Mouse (Mus musculus) midbrain, embryonic 13.5 days (tissue): ENCODE data around the gene Pou6f1. TPM values are rescaled to one million over a fixed set of nuclear protein-coding genes. Genes with fewer than 3 reads are reported as not detected.
A peak's percentile ranks its signal among the peaks of the same experiment; 100 is the strongest.

Source experiments
- ATAC-seq: fragments of 200-750 bp; cut with Nextera tagmentation; 2 replicates; pipeline ENCODE4 v1.8.0; 2017; ENCODE audit warnings: mild to moderate bottlenecking, moderate TSS enrichment, moderate library complexity
- H3K27ac ChIP-seq: fragments of 300-500 bp; sonication (generic); 2 replicates; pipeline ENCODE4 v1.5.1; 2015; ENCODE audit warnings: inconsistent platforms, mild to moderate bottlenecking, moderate library complexity
- H3K27me3 ChIP-seq: fragments of 300-500 bp; sonication (generic); 2 replicates; pipeline ENCODE4 v1.6.1; 2015; ENCODE audit warnings: mild to moderate bottlenecking, inconsistent platforms
- H3K36me3 ChIP-seq: fragments of 300-500 bp; sonication (generic); 2 replicates; pipeline ENCODE4 v1.6.1; 2015; ENCODE audit warnings: mild to moderate bottlenecking, inconsistent platforms
- H3K4me1 ChIP-seq: fragments of 300-500 bp; sonication (generic); replicated peaks from 2 replicates; pipeline ENCODE4 v1.6.1; 2015; ENCODE audit warnings: inconsistent platforms
- H3K4me2 ChIP-seq: fragments of 300-500 bp; sonication (generic); replicated peaks from 2 replicates; pipeline ENCODE4 v1.6.1; 2015; ENCODE audit warnings: moderate library complexity, mild to moderate bottlenecking, inconsistent platforms
- H3K4me3 ChIP-seq: fragments of 300-500 bp; sonication (generic); replicated peaks from 2 replicates; pipeline ENCODE4 v1.5.1; 2015; ENCODE audit warnings: mild to moderate bottlenecking, inconsistent platforms
- H3K9ac ChIP-seq: fragments of 300-500 bp; sonication (generic); replicated peaks from 2 replicates; pipeline ENCODE4 v1.6.1; 2015; ENCODE audit warnings: mild to moderate bottlenecking, inconsistent platforms
- H3K9me3 ChIP-seq: fragments of 300-500 bp; sonication (generic); 2 replicates; pipeline ENCODE4 v1.6.1; 2016; ENCODE audit warnings: mild to moderate bottlenecking, inconsistent platforms
- WGBS: fragments of 180-500 bp; shearing (Covaris S2); methylation state at CpG from one replicate; pipeline ENCODE4 v1.1.7; 2015; 5-methylcytosine and 5-hydroxymethylcytosine counted together
- polyA plus RNA-seq: library from polyadenylated mRNA; unstranded; fragments of >200 nt; fragmentation: Nextera tagmentation; extraction: Ambion mirVana; gene quantifications from 2 replicates; pipeline ENCODE4 v1.2.1, GENCODE M21; 2015

The Pou6f1 gene
- polyA plus RNA-seq, 1 experiment from 2014 or later = 47.8 TPM

DNA sequence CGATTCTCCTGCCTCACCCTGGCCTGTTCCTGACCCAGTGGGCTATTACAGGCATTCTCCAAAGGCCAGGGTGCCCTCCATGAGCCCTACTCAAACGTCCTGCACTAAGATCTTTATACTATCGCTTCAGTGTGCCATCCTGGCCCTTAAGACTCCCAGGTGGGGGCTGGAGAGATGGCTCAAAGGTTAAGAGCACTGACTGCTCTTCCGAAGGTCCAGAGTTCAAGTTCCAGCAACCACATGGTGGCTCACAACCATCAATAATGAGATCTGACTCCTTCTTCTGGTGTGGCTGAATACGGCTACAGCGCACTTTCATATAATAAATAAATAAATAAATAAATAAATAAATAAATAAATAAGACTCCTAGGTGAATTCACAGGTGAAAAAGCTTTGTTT, 7.0 kb downstream of the Pou6f1 start:
- Histone ChIP-seq H3K4me1 (no peaks in the 10 kb centered on the region), H3K9ac (no peak overlapping the region), H3K27me3 (no peaks in the 10 kb centered on the region), H3K36me3 (peaks cover 43% of the 10 kb centered on the region), H3K27ac (no peak overlapping the region), H3K9me3 (no peaks in the 10 kb centered on the region), H3K4me3 (no peak overlapping the region), H3K4me2 (no peak overlapping the region)
- WGBS = 86% methylated on average over 6 of the region's 6 CpGs
- ATAC-seq = no peak

DNA sequence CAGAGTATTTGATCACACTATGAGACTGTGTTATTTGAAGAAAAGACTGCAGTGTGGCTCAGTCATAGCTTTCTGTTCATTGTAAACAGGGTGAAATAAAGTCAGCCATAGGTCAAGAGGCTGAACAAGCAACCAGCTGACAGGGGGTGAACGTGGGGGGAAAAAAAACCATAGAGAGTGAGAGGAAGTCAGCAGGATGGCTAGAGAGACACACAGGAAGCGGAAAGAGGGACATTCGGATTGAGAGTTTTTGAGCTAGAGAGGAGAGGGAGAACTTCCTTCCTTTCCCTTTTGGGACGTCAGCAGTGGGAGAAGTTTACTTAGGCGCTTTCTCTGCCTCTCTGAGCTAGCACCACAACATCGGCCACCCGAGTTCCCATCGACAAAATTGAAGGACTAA, 9.3 kb downstream of the Pou6f1 start:
- no peak overlapping the region for H3K4me2 ChIP-seq
- no peaks in the 10 kb centered on the region for H3K4me1 ChIP-seq
- H3K9ac ChIP-seq = no peak overlapping the region
- H3K27me3 ChIP-seq = no peaks in the 10 kb centered on the region
- no peaks in the 10 kb centered on the region for H3K9me3 ChIP-seq
- no peak for ATAC-seq
- H3K36me3 ChIP-seq = peaks cover 67% of the 10 kb centered on the region
- no peak overlapping the region for H3K27ac ChIP-seq
- 73% methylated on average over 8 of the region's 8 CpGs for WGBS
- no peak overlapping the region for H3K4me3 ChIP-seq

DNA sequence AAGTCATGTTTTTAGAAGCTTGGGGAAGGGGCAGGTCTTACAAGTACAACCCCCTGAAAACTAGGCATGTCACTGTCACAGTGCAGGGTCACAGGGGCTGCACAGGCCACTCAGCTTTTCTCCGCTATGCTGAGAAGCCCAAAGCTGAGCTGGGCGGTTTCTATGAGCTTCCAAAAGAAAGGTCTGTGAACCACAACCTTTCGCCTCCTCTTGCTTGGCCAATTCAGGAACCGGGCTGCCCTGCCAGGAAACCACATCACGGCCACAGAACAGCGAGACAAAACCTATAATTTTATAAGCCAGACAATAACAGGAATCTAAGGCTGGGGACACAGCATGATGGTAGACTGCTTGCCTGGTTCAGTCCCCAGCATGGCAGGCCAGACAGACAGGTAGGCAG, 11.5 kb downstream of the Pou6f1 start:
- Histone ChIP-seq H3K4me2 (no peak overlapping the region), H3K27me3 (no peaks in the 10 kb centered on the region), H3K27ac (no peak overlapping the region), H3K9me3 (no peaks in the 10 kb centered on the region), H3K4me1 (no peaks in the 10 kb centered on the region), H3K9ac (no peak overlapping the region), H3K36me3 (peaks cover 79% of the 10 kb centered on the region), H3K4me3 (no peak overlapping the region)
- no peak for ATAC-seq
- 85% methylated on average over 6 of the region's 6 CpGs for WGBS

DNA sequence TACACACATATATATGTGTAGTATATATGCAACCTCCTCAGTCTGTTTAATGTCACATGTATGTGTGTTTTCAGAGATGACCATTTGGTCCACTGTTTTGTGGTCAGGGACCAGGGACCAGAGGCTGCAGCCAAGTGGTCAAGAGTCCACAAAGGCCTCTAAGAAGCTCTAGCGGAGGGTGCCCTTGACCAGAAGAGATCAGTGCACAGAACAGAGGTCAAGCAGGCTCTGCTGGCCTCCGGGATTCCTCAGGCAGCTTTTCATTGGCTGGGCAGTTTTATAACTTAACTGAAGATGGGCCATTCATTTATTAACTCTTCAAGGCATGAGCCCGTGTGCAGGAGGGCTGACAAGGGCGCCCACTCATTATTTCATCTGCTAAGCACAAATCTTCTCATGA, 12.6 kb downstream of the Pou6f1 start:
- Histone ChIP-seq H3K4me1 (no peaks in the 10 kb centered on the region), H3K4me2 (no peak overlapping the region), H3K9me3 (no peaks in the 10 kb centered on the region), H3K4me3 (no peak overlapping the region), H3K36me3 (peaks cover 84% of the 10 kb centered on the region), H3K27ac (no peak overlapping the region), H3K27me3 (no peaks in the 10 kb centered on the region), H3K9ac (no peak overlapping the region)
- 90% methylated on average over 4 of the region's 4 CpGs for WGBS
- no peak for ATAC-seq

DNA sequence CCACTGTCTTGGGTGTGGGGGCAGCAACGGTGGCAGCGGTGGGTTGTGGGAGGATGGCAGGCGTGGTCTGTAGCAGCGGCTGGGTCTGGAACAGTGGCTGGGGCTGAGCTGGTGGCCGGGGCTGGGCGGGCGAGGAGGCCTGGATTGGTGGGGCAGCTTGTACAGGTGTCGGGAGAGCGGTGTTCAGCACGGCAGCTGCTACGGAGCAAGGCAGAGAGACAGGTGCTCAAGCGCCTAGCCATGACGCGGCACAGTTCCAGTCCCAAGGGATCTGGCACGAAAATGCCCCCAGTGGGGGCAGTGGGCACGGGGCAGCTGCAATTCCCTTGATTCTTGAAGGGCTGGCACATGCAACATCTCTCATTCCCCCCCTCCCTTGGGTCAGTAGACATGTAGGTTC, 13.9 kb downstream of the Pou6f1 start:
- Histone ChIP-seq H3K9ac (no peak overlapping the region), H3K4me2 (no peak overlapping the region), H3K4me3 (no peak overlapping the region), H3K9me3 (no peaks in the 10 kb centered on the region), H3K27ac (no peak overlapping the region), H3K36me3 (peaks cover 84% of the 10 kb centered on the region), H3K27me3 (no peaks in the 10 kb centered on the region), H3K4me1 (no peaks in the 10 kb centered on the region)
- 92% methylated on average over 16 of the region's 16 CpGs for WGBS
- ATAC-seq = no peak

DNA sequence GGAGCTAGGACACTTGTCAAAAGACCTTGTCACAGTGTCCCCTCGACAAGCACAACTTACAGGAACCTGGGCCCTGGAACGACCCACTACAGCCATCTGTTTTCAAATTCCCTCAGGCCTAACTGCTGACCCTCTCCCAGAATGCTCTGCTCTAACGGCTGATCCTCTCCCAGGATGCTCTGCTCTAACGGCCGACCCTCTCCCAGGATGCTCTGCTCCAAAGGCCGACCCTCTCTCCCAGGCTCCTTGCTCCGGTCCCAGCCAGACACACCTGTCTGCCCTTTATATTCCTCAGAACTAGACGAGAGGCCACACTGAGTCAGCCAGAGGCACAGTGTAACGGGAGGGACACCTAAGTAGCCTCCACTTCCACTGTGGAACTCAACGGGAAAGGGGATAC, 19.7 kb downstream of the Pou6f1 start:
- H3K9me3 ChIP-seq = no peaks in the 10 kb centered on the region
- H3K36me3 ChIP-seq = peaks cover 85% of the 10 kb centered on the region
- no peaks in the 10 kb centered on the region for H3K4me1 ChIP-seq
- no peak for ATAC-seq
- no peak overlapping the region for H3K4me2 ChIP-seq
- no peaks in the 10 kb centered on the region for H3K27me3 ChIP-seq
- no peak overlapping the region for H3K9ac ChIP-seq
- 91% methylated on average over 10 of the region's 10 CpGs for WGBS
- H3K4me3 ChIP-seq = no peak overlapping the region
- H3K27ac ChIP-seq = no peak overlapping the region

DNA sequence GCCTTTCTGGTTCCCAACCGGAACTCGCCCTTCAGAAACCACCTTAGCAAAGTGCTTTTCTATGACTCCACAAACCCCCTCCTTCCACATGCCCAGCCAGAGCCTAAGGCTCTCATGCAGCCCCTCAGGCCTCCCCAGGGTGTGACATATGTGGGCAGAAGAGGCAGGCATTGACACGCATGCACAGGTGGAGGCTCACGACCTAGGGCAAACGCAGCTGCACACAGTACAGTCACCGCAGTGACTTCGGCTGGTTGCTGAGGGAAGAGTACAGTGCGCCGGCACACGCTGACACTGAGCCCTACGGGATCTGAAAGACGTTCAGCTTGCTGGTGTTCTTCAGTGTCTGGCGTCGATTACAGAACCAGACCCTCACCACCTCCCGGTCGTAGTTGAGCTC, 21.8 kb downstream of the Pou6f1 start:
- ATAC-seq = no peak
- 90% methylated on average over 16 of the region's 16 CpGs for WGBS
- H3K4me3 ChIP-seq = no peak overlapping the region
- H3K27me3 ChIP-seq = no peaks in the 10 kb centered on the region
- H3K27ac ChIP-seq = no peak overlapping the region
- H3K4me2 ChIP-seq = no peak overlapping the region
- peaks cover 72% of the 10 kb centered on the region for H3K36me3 ChIP-seq
- H3K9me3 ChIP-seq = no peaks in the 10 kb centered on the region
- H3K4me1 ChIP-seq = peaks cover 12% of the 10 kb centered on the region
- no peak overlapping the region for H3K9ac ChIP-seq

DNA sequence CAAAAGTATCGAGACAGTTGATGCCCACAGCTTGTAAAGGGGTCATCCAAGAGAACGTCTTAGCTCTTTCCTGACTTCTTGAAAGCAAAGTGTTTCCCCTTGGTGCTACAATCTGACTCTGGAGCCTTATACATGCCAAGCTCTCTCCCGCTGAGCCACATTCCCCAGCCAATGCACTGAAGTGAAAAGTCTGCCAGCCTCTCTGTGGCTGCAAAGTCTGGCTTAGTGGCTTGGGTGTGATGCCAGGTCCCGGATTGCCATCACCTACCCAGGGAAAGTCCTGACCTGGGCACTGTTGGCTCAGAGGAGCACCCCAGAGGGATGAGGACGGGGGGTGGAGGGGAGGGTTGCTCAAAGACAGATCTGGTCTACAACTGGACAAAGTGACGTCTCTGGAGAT, 23.0 kb downstream of the Pou6f1 start:
- Histone ChIP-seq H3K4me2 (no peak overlapping the region), H3K4me3 (no peak overlapping the region), H3K27me3 (no peaks in the 10 kb centered on the region), H3K9ac (no peak overlapping the region), H3K36me3 (peaks cover 60% of the 10 kb centered on the region), H3K27ac (no peak overlapping the region), H3K4me1 (peaks cover 12% of the 10 kb centered on the region), H3K9me3 (no peaks in the 10 kb centered on the region)
- WGBS = 93% methylated on average over 6 of the region's 6 CpGs
- ATAC-seq = no peak

DNA sequence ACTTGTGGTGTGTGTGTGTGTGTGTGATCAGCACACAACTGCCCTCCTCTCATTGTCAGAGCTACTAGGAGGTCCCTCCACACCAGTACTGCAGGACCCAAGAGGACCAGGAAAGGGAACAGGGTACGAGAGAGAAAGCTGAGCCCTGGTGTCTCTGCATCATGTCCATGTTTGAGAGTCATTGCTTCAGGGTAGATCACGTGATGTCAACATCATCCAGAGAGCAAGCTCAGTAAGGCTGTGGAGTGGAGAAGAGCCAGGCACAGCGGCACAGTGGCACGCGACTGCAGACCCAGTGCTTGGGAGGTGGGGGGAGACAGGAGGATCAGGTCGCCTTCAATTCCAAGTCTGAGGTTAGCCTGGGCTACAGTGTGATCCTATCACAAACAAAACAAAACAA, 23.4 kb downstream of the Pou6f1 start:
- no peak for ATAC-seq
- H3K4me3 ChIP-seq = no peak overlapping the region
- 88% methylated on average over 6 of the region's 6 CpGs for WGBS
- H3K9me3 ChIP-seq = no peaks in the 10 kb centered on the region
- peaks cover 12% of the 10 kb centered on the region for H3K4me1 ChIP-seq
- H3K27ac ChIP-seq = no peak overlapping the region
- peaks cover 60% of the 10 kb centered on the region for H3K36me3 ChIP-seq
- H3K9ac ChIP-seq = no peak overlapping the region
- no peak overlapping the region for H3K4me2 ChIP-seq
- no peaks in the 10 kb centered on the region for H3K27me3 ChIP-seq

DNA sequence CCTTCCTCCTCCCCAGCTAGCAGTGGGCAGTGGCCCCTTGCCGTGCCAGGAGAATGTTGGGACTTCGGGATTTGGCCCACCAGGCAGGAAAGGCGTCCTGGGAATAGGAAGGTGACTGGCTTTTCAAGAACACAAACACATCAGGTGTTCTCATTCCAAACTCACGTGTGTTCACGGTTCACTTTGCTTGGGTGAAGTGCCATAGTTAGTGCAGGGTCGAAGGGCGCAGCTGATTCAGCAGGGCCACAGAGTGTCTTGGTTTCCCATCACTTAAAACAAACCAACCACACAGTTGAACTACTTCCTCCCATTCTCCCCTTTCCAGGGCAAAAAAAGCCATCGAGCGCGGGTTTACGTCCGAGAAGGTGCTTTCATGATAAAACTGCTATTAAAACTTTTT, 24.4 kb downstream of the Pou6f1 start:
- Histone ChIP-seq H3K4me3 (no peak overlapping the region), H3K27ac (no peak overlapping the region), H3K4me2 (no peak overlapping the region), H3K36me3 (peaks cover 51% of the 10 kb centered on the region), H3K27me3 (no peaks in the 10 kb centered on the region), H3K4me1 (peaks cover 12% of the 10 kb centered on the region), H3K9me3 (no peaks in the 10 kb centered on the region), H3K9ac (no peak overlapping the region)
- 89% methylated on average over 12 of the region's 12 CpGs for WGBS
- ATAC-seq = no peak

DNA sequence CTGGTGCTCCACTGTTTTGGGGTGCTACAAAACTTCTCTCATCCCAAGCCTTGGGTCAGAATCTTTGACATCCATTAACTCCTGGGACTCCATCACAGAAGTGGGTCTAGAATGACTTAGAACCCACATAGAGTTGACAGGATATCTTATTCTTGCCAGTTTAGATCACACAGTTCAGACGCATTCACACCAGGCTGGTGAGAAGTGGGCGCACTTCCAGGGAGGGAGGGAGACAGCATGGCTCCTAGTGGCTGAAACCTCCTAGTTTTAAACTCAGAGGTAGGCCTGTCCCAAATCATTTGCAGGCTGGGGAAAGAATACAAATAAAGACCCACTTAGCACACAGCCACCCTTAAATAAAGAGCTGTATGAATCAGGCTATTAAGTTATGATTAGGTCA, 25.4 kb downstream of the Pou6f1 start:
- H3K9me3 ChIP-seq = no peaks in the 10 kb centered on the region
- no peak overlapping the region for H3K4me3 ChIP-seq
- peaks cover 12% of the 10 kb centered on the region for H3K4me1 ChIP-seq
- ATAC-seq = no peak
- 79% methylated on average over 2 of the region's 2 CpGs for WGBS
- peaks cover 42% of the 10 kb centered on the region for H3K36me3 ChIP-seq
- H3K27ac ChIP-seq = peak overlapping the region; percentile 40; the same call in 1 of the 2 replicates
- no peaks in the 10 kb centered on the region for H3K27me3 ChIP-seq
- no peak overlapping the region for H3K4me2 ChIP-seq
- H3K9ac ChIP-seq = no peak overlapping the region

DNA sequence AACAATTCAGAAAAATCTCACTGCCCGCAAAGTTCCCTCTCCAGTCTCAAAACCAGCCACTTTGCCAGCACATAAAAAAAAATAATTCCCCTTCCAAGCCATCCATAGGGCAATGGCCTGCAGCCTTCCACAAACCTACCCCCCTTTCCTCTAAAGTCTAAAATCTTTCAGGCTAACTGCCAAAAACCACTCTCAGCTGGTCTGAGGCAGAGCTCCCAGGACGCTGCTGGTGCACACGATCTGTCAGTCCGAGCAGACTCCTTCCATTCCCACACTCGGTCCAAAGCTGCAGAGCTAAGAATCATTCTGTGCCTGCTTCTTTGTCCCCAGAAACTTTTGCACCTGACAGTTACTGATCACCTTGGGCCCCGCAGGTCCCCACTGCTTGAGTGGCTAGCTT, 25.8 kb downstream of the Pou6f1 start:
- no peak for ATAC-seq
- H3K27ac ChIP-seq = peak overlapping the region; percentile 40
- H3K4me3 ChIP-seq = no peak overlapping the region

DNA sequence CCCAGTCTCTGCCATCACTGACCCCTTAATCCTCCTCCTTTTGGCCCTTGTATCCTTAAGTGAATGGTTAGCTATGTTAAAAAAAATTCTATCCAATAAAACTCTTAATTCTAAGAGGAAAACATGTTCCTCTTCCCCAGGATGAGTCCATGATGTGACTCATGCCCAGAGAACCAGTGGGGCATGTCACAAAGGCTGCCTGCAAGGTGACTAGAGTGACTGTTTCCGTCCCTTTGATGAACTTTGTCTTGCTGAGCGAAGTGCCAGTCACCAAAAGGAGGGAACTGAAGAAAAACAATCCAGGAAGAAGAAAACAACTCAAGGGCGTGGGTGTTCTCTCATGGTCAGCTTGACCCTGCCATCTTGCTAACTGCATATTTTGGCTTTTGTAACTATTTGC, 30.5 kb downstream of the Pou6f1 start:
- Histone ChIP-seq H3K9ac (no peak overlapping the region), H3K4me3 (no peak overlapping the region), H3K4me1 (peaks cover 11% of the 10 kb centered on the region), H3K27ac (no peak overlapping the region), H3K9me3 (no peaks in the 10 kb centered on the region), H3K4me2 (no peak overlapping the region), H3K36me3 (no peaks in the 10 kb centered on the region), H3K27me3 (no peaks in the 10 kb centered on the region)
- ATAC-seq = no peak
- 73% methylated on average over 3 of the region's 3 CpGs for WGBS

More for the DNA sequence above, 25.8 kb downstream of the Pou6f1 start:
- H3K4me1 ChIP-seq = peaks cover 12% of the 10 kb centered on the region
- 58% methylated on average over 6 of the region's 6 CpGs for whole genome bisulfite sequencing
- no peak overlapping the region for H3K4me2 ChIP-seq
- H3K27me3 ChIP-seq = no peaks in the 10 kb centered on the region
- no peak overlapping the region for H3K9ac ChIP-seq
- peaks cover 38% of the 10 kb centered on the region for H3K36me3 ChIP-seq
- no peaks in the 10 kb centered on the region for H3K9me3 ChIP-seq
